Comparison of ENCODE assay signal across 8 mouse cellular contexts in the genomic region with DNA sequence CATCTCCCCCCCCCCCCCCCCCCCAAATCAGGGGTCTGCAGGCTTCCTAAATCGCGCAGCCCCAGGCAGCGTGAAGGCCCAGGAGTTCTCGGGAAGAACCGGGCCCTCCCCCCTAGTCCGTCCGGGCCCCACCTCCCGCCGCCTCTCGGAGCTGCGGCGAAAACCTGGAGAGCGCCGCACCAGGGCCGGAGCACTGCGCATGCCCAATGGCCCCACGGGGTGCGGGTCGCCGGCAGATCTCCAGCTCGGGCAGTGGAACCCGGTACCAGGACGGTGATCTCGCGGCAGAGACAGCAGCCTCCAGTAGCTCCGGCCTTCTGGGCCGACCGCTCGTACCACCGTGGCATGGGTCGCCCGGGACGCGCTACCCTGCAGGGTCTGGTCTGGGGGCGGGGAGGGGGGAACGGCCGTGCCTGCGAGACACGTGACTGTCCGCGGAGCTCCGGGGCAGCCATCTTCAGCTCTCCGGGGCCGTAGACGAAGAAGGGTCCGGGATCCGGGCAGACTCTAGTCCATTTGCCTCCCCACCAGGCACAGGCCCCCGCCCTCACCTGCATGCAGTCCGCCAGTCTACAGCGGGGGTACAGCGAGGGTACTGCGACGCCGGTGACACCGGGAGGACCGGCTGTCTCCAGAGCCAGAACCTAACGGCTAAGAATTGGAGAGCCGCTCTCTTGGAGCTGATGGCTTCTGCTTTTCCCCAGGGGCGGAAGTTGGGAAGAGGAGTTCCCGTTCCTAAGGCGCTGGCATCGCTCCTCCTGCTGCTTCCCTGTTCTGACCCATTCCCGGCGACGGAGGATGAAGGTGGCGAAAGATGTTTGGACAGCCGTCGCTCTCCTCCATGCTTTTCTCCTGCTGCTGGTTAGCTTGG. TPM values are rescaled to one million over a fixed set of nuclear protein-coding genes. Genes with fewer than 3 reads are reported as not detected.
DNase-seq lines count a peak whose midpoint lies in the region; ATAC-seq and TF ChIP-seq lines count a peak whose summit lies in the region.

A gene (minus strand): TSS at position 714 of the 871 bp plus-strand sequence.

- no peaks in the 10 kb centered on the region; the same call in 1 of the 2 replicates for H3K4me1 ChIP-seq in cerebellum, adult 2 months (ENCODE audit: control insufficient read depth, insufficient read depth, low read length)
- no peaks in the 10 kb centered on the region for H3K4me1 ChIP-seq in forebrain, postnatal 0 days (ENCODE audit: insufficient read depth)
- H3K4me1 ChIP-seq in lung, embryonic 14.5 days (ENCODE audit: insufficient read depth): peaks cover 21% of the 10 kb centered on the region
- peaks cover 16% of the 10 kb centered on the region for H3K4me1 ChIP-seq in olfactory bulb, adult 2 months (ENCODE audit: control insufficient read depth, insufficient read depth, low read length)

- peak within 1 kb of the TSS; percentile 64 for H3K4me3 ChIP-seq in cerebellum, adult 2 months (replicated peaks; ENCODE audit: insufficient read depth, low read depth, low read length)
- peak within 1 kb of the TSS; percentile 87 for H3K4me3 ChIP-seq in forebrain, postnatal 0 days (ENCODE audit: low read depth, low read length)
- H3K4me3 ChIP-seq in layer of hippocampus, adult 2 months: peak within 1 kb of the TSS; percentile 98
- peak within 1 kb of the TSS; percentile 81 for H3K4me3 ChIP-seq in lung, embryonic 14.5 days (ENCODE audit: low read depth, low read length)
- H3K4me3 ChIP-seq in olfactory bulb, adult 2 months (ENCODE audit: insufficient read depth, low read depth, low read length): peak within 1 kb of the TSS; percentile 78

- H3K4me2 ChIP-seq in forebrain, postnatal 0 days (ENCODE audit: low read depth): peak within 1 kb of the TSS; percentile 88
- H3K4me2 ChIP-seq in lung, embryonic 14.5 days: peak within 1 kb of the TSS; percentile 92

- H3K9ac ChIP-seq in forebrain, postnatal 0 days: peak within 1 kb of the TSS; percentile 87
- H3K9ac ChIP-seq in lung, embryonic 14.5 days: peak within 1 kb of the TSS; percentile 80

- peak; percentile 72; the same call in 1 of the 2 replicates for TF ChIP-seq POLR2A in cerebellum, adult 2 months (IDR thresholded peaks at IDR 0.05; ENCODE audit: borderline replicate concordance, insufficient read depth, low read length)
- peak; percentile 49 for TF ChIP-seq POLR2A in olfactory bulb, adult 2 months (IDR thresholded peaks at IDR 0.05; ENCODE audit: insufficient read depth, low read depth, low read length)

- peak; percentile 54 for DNase-seq in MEL-GATA-1-ER (ENCODE audit: extremely low read depth, low read depth)
- peak; percentile 94 to 95 for DNase-seq in cerebellum, adult 2 months
- peak; percentile 93 for DNase-seq in forebrain, postnatal 0 days
- DNase-seq in heart, postnatal 36 days: peak; percentile 93 to 95
- peak; percentile 89 to 95 for DNase-seq in layer of hippocampus, adult 2 months (ENCODE audit: low spot score in 2 of 2)
- peak; percentile 96 for DNase-seq in lung, embryonic 14.5 days
- peak; percentile 45 to 49 for DNase-seq in thymus, adult 18-20 months

- TF ChIP-seq CTCF in cerebellum, adult 2 months (IDR thresholded peaks at IDR 0.05; ENCODE audit: borderline replicate concordance, insufficient read depth, low read depth, low read length): no peak
- no peak for TF ChIP-seq CTCF in forebrain, postnatal 0 days (IDR thresholded peaks at IDR 0.05; ENCODE audit: low read depth)
- TF ChIP-seq CTCF in layer of hippocampus, adult 2 months (conservative IDR thresholded peaks at IDR 0.05): no peak
- TF ChIP-seq CTCF in lung, embryonic 14.5 days (IDR thresholded peaks at IDR 0.05; ENCODE audit: low read depth): no peak
- no peak for TF ChIP-seq CTCF in olfactory bulb, adult 2 months (IDR thresholded peaks at IDR 0.05; ENCODE audit: insufficient read depth, low read depth, low read length)

- H3K36me3 ChIP-seq in forebrain, postnatal 0 days (ENCODE audit: insufficient read depth): no peaks in the 10 kb centered on the region
- H3K36me3 ChIP-seq in lung, embryonic 14.5 days (ENCODE audit: insufficient read depth): no peaks in the 10 kb centered on the region

- H3K9me3 ChIP-seq in forebrain, postnatal 0 days (ENCODE audit: low read length): no peaks in the 10 kb centered on the region
- no peaks in the 10 kb centered on the region for H3K9me3 ChIP-seq in lung, embryonic 14.5 days (ENCODE audit: low read depth, low read length)

- H3K27ac ChIP-seq in cerebellum, adult 2 months (ENCODE audit: insufficient read depth, low read length): peak within 1 kb of the TSS; percentile 92
- H3K27ac ChIP-seq in forebrain, postnatal 0 days (ENCODE audit: low read depth, low read length): peak within 1 kb of the TSS; percentile 92
- peak within 1 kb of the TSS; percentile 97 for H3K27ac ChIP-seq in layer of hippocampus, adult 2 months
- H3K27ac ChIP-seq in lung, embryonic 14.5 days (ENCODE audit: low read depth): peak within 1 kb of the TSS; percentile 88
- H3K27ac ChIP-seq in olfactory bulb, adult 2 months (ENCODE audit: insufficient read depth, low read depth, low read length): peak within 1 kb of the TSS; percentile 90

- peak; percentile 93 for ATAC-seq in forebrain, postnatal 0 days
- ATAC-seq in lung, embryonic 14.5 days (ENCODE audit: insufficient read depth): peak; percentile 95

- intact Hi-C loops in heart, postnatal 36 days (cut with DNase I): loop anchor here (2.0 to 5.0 kb wide), 8 partner anchors 16 to 282 kb away; no protein-coding TSS in a partner anchor

- H3K27me3 ChIP-seq in cerebellum, adult 2 months (ENCODE audit: control insufficient read depth, insufficient read depth, low read length): no peaks in the 10 kb centered on the region
- no peaks in the 10 kb centered on the region for H3K27me3 ChIP-seq in forebrain, postnatal 0 days (ENCODE audit: insufficient read depth, low read length)
- H3K27me3 ChIP-seq in lung, embryonic 14.5 days (ENCODE audit: insufficient read depth, low read length): no peaks in the 10 kb centered on the region

- WGBS in cerebellum, adult 2 months: under 1% methylated on average over 68 of the region's 68 CpGs
- WGBS in forebrain, postnatal 0 days: under 1% methylated on average over 66 of the region's 68 CpGs
- WGBS in lung, embryonic 14.5 days: under 1% methylated on average over 68 of the region's 68 CpGs
- WGBS in olfactory bulb, adult 2 months: under 1% methylated on average over 68 of the region's 68 CpGs

RNA-seq across cellular contexts. Expression of the gene that starts here (rescaled TPM):
- polyA plus RNA-seq in cerebellum, adult 2 months (2012; rRNA removed): 34.7 and 38.8 TPM in 2 replicates
- total RNA-seq in forebrain, postnatal 0 days (2014; rRNA removed): 24.3 and 27.2 TPM in 2 replicates
- 8.2 and 17.0 TPM in 2 replicates for polyA plus RNA-seq in forebrain, postnatal 0 days (2015; fragmentation: Nextera tagmentation; extraction: Ambion mirVana)
- 10 to 100 TPM; 60.2 to 76.0 TPM for total RNA-seq in heart, postnatal 36 days (2021)
- total RNA-seq in layer of hippocampus, adult 2 months (2021): 10 to 100 TPM; 53.9 to 59.6 TPM
- 49.7 and 50.2 TPM in 2 replicates for polyA plus RNA-seq in lung, embryonic 14.5 days (2014; fragmentation: Nextera tagmentation; extraction: Ambion mirVana)
- not detected in 2 replicates for polyA plus RNA-seq in olfactory bulb, adult 2 months (2012; ENCODE audit: insufficient read depth, insufficient read length, low replicate concordance, missing spikeins)

Comparison
In these comparisons a context has a peak if more than half of its experiments do, and no peak if none do; other contexts are left out.
1. Peak in every context shown above with its lines: DNase-seq, ATAC-seq, H3K4me3 ChIP-seq and H3K27ac ChIP-seq.